Mouse (Mus musculus) G1E (cell line): ENCODE results near the gene Tap2. TPM values are rescaled to one million over a fixed set of nuclear protein-coding genes. Genes with fewer than 3 reads are reported as not detected.

ENCODE experiments used
- ATAC-seq: 2 replicates; pipeline ENCODE4 v1.8.0; 2016; ENCODE audit warnings: mild to moderate bottlenecking; ENCODE audit not compliant: insufficient number of reproducible peaks, poor library complexity, low FRiP score, severe bottlenecking; ENCODE audit errors: extremely low read depth
- DNase-seq: peaks from one replicate; pipeline ENCODE4 v3.0.0; 2012; ENCODE audit warnings: low spot score
- H3K27me3 ChIP-seq: 2 replicates; pipeline ENCODE4 v1.6.1; 2012; ENCODE audit warnings: mild to moderate bottlenecking, low read length, inconsistent platforms; ENCODE audit not compliant: insufficient read depth
- H3K36me3 ChIP-seq: replicated peaks from 2 replicates; pipeline ENCODE3; 2012; ENCODE audit warnings: mild to moderate bottlenecking, inconsistent platforms
- H3K4me1 ChIP-seq: 2 replicates; pipeline ENCODE4 v1.6.1; 2012; ENCODE audit warnings: low read depth, low read length, inconsistent platforms, mixed read lengths; ENCODE audit not compliant: insufficient read depth
- H3K4me3 ChIP-seq: 2 replicates; pipeline ENCODE4 v1.5.1; 2012; ENCODE audit warnings: low read depth, mild to moderate bottlenecking, inconsistent platforms, low read length, moderate library complexity, mixed read lengths
- H3K9me3 ChIP-seq: replicated peaks from 2 replicates; pipeline ENCODE4 v1.6.1; 2012; ENCODE audit warnings: inconsistent platforms
- CTCF ChIP-seq: IDR thresholded peaks from 2 replicates; pipeline ENCODE4 v1.5.1; 2012; ENCODE audit warnings: low read depth, low read length, inconsistent platforms, mixed read lengths
- GATA1 ChIP-seq: IDR thresholded peaks from 2 replicates; pipeline ENCODE4 v1.6.1; 2012; ENCODE audit warnings: borderline replicate concordance, low read length, inconsistent platforms, mixed read lengths
- GATA2 ChIP-seq: IDR thresholded peaks from 2 replicates; pipeline ENCODE4 v1.6.1; 2012; ENCODE audit warnings: low read depth, low read length, inconsistent platforms, borderline replicate concordance
- POLR2AphosphoS5 ChIP-seq: IDR thresholded peaks from 2 replicates; pipeline ENCODE4 v1.6.1; 2012; ENCODE audit warnings: low read depth, low read length, inconsistent platforms; ENCODE audit not compliant: insufficient replicate concordance
- TAL1 ChIP-seq: conservative IDR thresholded peaks from 2 replicates; pipeline ENCODE4 v1.6.1; 2012; ENCODE audit warnings: low read depth, low read length, inconsistent platforms, mixed read lengths
- polyA plus RNA-seq: library from polyadenylated mRNA; stranded (reverse); fragments of >175 nt; gene quantifications from 2 replicates; pipeline ENCODE4 v1.2.3, GENCODE M21; 2012
- total RNA-seq, 2 experiments: library from RNA; stranded (forward) in 1 of 2; stranded (reverse) in 1 of 2; fragments of 200-1000 nt in 1 of 2; fragments of >200 nt in 1 of 2; fragmentation: Nextera tagmentation in 1 of 2; gene quantifications; 2 replicates each; pipeline ENCODE4 v1.2.3; 2014 to 2017

The Tap2 gene
- total and polyA plus RNA-seq, 3 experiments = 8.7 to 56.4 (median 13.4) TPM

DNA sequence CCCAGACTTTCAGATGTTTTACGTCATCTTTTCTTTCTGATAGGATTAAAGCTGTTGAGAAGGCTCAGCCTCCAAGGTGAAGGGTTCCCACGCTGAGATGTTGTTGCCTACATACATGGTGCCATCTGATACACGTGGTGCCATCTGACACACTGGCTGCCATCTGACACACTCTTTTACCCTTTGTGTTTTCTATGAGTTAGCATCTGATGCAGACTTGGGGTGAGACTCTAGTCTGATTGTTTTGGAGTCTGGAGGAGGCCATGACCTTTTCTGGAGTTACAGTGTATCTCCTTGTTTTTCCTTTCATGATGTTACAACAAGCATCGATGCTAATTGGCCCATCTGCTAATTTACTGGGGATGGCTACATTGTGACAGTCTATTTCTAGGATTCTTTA is 41.3 kb downstream of the Tap2 start:
- H3K36me3 ChIP-seq = no peaks in the 10 kb centered on the region
- ATAC-seq (no peak), DNase-seq (no peak)
- peaks cover 3% of the 10 kb centered on the region for H3K9me3 ChIP-seq
- no peak for TF ChIP-seq TAL1
- TF ChIP-seq POLR2AphosphoS5 = no peak
- no peak for TF ChIP-seq CTCF
- no peak for TF ChIP-seq GATA2
- no peak for TF ChIP-seq GATA1
- no peaks in the 10 kb centered on the region for H3K4me1 ChIP-seq
- no peak overlapping the region for H3K4me3 ChIP-seq
- peaks cover 18% of the 10 kb centered on the region for H3K27me3 ChIP-seq

DNA sequence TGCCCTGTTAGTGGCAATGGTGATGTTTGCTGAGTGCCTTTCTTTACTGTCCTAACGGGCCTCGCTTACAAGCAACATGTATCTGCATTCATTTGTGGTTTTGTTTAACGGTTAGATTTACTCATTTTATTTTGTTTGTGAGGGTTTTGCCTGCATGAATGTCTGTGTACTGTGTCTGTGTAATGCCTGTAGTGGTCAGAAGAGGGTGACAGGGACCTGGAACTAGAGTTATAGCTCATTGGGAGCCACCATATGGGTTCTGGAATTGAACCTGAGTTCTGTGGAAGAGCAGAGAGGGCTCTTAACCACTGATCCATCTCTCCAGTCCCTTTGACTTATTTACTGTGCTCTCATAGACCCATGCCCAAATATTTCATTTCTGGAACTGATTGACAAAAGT is 43.7 kb downstream of the Tap2 start:
- TF ChIP-seq CTCF (no peak), GATA1 (no peak), GATA2 (no peak), TAL1 (no peak), POLR2AphosphoS5 (no peak)
- H3K36me3 ChIP-seq = no peaks in the 10 kb centered on the region
- no peak for DNase-seq
- no peak overlapping the region for H3K4me3 ChIP-seq
- no peak for ATAC-seq
- peaks cover 21% of the 10 kb centered on the region for H3K27me3 ChIP-seq
- no peaks in the 10 kb centered on the region for H3K9me3 ChIP-seq
- no peaks in the 10 kb centered on the region for H3K4me1 ChIP-seq

DNA sequence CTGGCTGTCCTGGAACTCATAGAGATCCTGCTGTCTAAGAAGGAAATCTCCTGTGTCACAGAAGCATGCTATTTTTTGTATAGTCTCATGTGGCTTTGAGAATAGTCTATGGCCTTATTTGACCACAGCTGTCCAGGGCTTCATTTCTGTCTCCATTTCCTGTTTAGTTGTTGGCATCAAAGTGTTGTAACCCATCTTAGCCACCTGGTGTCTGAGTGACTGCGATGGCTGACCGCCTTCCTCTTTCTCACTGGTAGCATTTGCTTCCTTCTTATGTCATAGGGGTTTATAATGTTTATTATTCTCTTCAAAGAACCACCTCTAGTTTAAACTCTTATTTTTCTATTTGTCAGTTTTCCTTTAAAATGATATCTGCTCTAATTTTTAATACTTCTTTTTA is 45.4 kb downstream of the Tap2 start:
- TF ChIP-seq TAL1 (no peak), GATA1 (no peak), POLR2AphosphoS5 (no peak), GATA2 (no peak), CTCF (no peak)
- H3K4me1 ChIP-seq = no peaks in the 10 kb centered on the region
- DNase-seq (no peak), ATAC-seq (no peak)
- no peaks in the 10 kb centered on the region for H3K36me3 ChIP-seq
- peaks cover 22% of the 10 kb centered on the region for H3K27me3 ChIP-seq
- H3K9me3 ChIP-seq = no peaks in the 10 kb centered on the region
- H3K4me3 ChIP-seq = no peak overlapping the region

- no peak for ATAC-seq
- no peak for TF ChIP-seq POLR2AphosphoS5
- TF ChIP-seq CTCF = no peak
- TF ChIP-seq GATA1 = no peak
- TF ChIP-seq TAL1 = no peak
- no peak for TF ChIP-seq GATA2
- no peaks in the 10 kb centered on the region for H3K9me3 ChIP-seq
- peaks cover 19% of the 10 kb centered on the region for H3K27me3 ChIP-seq
- no peak overlapping the region for H3K4me3 ChIP-seq
- DNase-seq = no peak
- H3K36me3 ChIP-seq = no peaks in the 10 kb centered on the region
- no peaks in the 10 kb centered on the region for H3K4me1 ChIP-seq
These were observed 46.0 kb downstream of the Tap2 start for GRCm38 (mm10) chr17:34249361-34249760.

- TF ChIP-seq TAL1 = no peak
- TF ChIP-seq GATA2 = no peak
- TF ChIP-seq POLR2AphosphoS5 = no peak
- peak; percentile 52; the same call in 1 of the 2 replicates for TF ChIP-seq CTCF
- no peak for TF ChIP-seq GATA1
- Histone ChIP-seq H3K27me3 (peaks cover 19% of the 10 kb centered on the region), H3K4me3 (no peak overlapping the region), H3K9me3 (no peaks in the 10 kb centered on the region), H3K4me1 (no peaks in the 10 kb centered on the region), H3K36me3 (no peaks in the 10 kb centered on the region)
- DNase-seq = peak; percentile 13
- no peak for ATAC-seq
These were observed 46.6 kb downstream of the Tap2 start for GRCm38 (mm10) chr17:34249878-34250277.

- no peak for ATAC-seq
These were observed 48.3 kb downstream of the Tap2 start for GRCm38 (mm10) chr17:34251666-34252065.

DNA sequence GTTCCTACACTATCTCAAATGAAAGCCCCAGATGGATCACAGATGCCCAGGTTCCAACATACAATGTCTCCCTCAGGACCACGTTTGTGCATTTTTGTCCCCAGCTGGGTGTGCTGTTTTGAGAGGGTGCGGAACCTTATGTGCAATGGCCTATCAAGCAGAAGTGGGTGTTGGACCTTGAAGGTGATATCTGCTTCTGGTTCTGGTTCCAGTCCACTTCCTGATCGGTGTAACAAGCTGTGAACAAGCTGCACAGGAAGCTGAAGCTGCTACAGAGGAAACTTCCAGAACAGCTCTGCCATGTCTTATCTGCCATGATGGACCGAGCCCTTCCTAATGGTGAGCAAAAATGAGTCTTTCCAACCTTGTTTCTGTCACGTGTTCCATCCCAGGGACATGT is 53.2 kb downstream of the Tap2 start:
- TF ChIP-seq CTCF (no peak), GATA1 (no peak), GATA2 (no peak), POLR2AphosphoS5 (no peak), TAL1 (no peak)
- no peaks in the 10 kb centered on the region for H3K4me1 ChIP-seq
- no peak overlapping the region for H3K4me3 ChIP-seq
- peaks cover 17% of the 10 kb centered on the region for H3K27me3 ChIP-seq
- ATAC-seq (no peak), DNase-seq (no peak)
- no peaks in the 10 kb centered on the region for H3K36me3 ChIP-seq
- no peaks in the 10 kb centered on the region for H3K9me3 ChIP-seq

More at GRCm38 (mm10) chr17:34251666-34252065, 48.3 kb downstream of the Tap2 start:
- DNase-seq = no peak
- H3K4me3 ChIP-seq = no peak overlapping the region
- H3K36me3 ChIP-seq = no peaks in the 10 kb centered on the region
- H3K27me3 ChIP-seq = peaks cover 16% of the 10 kb centered on the region
- H3K9me3 ChIP-seq = no peaks in the 10 kb centered on the region
- no peaks in the 10 kb centered on the region for H3K4me1 ChIP-seq
- TF ChIP-seq GATA2 (no peak), POLR2AphosphoS5 (no peak), GATA1 (no peak), TAL1 (no peak), CTCF (no peak)
